Mouse (Mus musculus): ENCODE data around the gene Gmppa. TPM values are rescaled to one million over a fixed set of nuclear protein-coding genes. Genes with fewer than 3 reads are reported as not detected.
A peak's percentile ranks its signal among the peaks of the same experiment; 100 is the strongest.

Gene Gmppa
- total RNA-seq, 1 experiment from 2014 or later, result 39.2 TPM

DNA sequence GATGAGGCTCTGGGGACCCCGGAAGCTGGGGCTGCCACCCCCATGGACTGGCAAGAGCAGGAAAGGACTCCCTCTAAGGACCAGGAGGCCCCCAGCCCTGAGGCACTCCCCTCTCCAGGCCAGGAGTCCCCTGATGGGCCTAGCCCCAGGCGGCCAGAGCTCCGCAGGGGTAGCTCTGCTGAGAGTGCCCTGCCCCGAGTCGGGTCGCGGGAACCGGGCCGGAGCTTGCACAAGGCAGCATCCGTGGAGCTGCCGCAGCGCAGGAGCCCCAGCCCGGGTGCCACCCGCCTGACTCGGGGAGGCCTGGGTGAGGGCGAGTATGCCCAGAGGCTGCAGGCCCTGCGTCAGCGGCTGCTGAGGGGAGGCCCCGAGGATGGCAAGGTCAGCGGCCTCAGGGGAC is 13.9 kb upstream of the Gmppa start:
- no peak for ATAC-seq (replicated peaks; ENCODE audit: insufficient number of reproducible peaks, low FRiP score, low TSS enrichment, poor library complexity, severe bottlenecking)

DNA sequence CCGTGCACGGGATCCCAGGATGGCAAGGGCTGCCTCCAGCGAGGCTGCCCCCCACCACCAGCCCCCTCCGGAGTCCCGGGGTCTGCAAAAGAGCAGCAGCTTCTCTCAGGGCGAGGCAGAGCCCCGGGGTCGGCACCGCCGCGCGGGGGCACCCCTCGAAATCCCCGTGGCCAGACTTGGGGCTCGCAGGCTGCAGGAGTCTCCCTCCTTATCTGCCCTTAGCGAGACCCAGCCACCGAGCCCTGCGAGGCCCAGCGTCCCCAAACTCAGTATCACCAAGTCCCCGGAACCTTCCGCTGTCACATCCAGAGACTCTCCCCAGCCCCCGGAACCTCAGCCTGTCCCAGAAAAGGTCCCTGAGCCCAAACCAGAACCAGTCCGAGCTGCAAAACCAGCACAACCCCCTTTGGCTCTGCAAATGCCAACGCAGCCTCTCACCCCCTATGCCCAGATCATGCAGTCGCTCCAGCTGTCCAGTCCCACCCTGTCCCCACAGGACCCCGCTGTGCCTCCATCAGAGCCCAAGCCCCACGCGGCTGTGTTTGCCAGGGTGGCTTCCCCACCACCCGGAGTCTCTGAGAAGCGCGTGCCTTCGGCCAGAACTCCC is 13.4 kb upstream of the Gmppa start:
- no peak for ATAC-seq (replicated peaks; ENCODE audit: insufficient number of reproducible peaks, low FRiP score, low TSS enrichment, poor library complexity, severe bottlenecking)

DNA sequence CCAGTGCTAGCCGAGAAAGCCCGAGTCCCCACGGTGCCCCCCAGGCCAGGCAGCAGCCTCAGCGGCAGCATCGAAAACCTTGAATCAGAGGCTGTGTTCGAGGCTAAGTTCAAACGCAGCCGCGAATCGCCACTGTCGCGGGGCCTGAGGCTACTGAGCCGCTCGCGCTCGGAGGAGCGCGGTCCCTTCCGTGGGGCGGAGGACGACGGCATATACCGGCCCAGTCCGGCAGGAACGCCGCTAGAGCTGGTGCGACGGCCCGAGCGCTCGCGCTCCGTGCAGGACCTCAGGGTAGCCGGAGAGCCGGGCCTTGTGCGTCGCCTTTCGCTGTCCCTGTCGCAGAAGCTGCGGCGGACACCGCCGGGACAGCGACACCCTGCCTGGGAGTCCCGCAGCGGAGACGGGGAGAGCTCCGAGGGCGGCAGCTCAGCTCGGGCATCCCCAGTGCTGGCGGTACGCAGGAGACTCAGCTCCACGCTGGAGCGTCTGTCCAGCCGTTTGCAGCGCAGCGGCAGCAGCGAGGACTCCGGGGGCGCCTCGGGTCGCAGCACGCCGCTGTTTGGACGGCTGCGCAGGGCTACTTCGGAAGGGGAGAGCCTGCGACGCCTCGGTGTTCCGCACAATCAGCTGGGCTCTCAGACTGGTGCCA is 12.8 kb upstream of the Gmppa start:
- no peak for ATAC-seq (replicated peaks; ENCODE audit: insufficient number of reproducible peaks, low FRiP score, low TSS enrichment, poor library complexity, severe bottlenecking)

DNA sequence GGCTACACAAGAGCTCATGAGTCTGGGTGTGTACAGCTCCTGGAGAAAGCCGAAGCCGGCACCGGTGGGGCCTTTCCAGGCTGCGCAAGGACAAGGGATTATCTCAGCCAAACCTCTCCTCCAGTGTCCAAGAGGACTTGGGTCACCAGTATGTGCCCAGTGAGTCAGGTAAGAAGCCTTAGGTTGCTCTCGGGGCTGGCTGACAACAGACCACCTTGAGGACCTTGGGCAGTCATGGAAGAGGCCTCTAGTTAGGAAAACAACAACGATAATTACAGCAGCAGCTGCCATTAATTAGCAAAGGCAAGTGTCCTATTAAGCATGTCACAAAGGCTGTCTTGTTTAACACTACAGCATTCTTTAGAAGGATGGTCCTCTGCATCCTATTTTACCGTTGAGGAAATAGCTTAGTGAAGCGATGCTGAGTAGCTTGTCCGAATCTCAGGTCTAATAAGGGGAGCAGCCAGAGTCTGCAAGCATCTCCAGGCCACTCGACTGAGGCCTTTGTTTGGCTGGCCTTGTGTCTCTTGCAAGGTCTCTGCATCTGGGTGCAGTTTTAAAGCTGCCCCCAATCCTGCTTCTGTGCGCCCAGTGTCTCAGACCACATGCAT is 11.8 kb upstream of the Gmppa start:
- ATAC-seq (replicated peaks; ENCODE audit: insufficient number of reproducible peaks, low FRiP score, low TSS enrichment, poor library complexity, severe bottlenecking), result no peak

DNA sequence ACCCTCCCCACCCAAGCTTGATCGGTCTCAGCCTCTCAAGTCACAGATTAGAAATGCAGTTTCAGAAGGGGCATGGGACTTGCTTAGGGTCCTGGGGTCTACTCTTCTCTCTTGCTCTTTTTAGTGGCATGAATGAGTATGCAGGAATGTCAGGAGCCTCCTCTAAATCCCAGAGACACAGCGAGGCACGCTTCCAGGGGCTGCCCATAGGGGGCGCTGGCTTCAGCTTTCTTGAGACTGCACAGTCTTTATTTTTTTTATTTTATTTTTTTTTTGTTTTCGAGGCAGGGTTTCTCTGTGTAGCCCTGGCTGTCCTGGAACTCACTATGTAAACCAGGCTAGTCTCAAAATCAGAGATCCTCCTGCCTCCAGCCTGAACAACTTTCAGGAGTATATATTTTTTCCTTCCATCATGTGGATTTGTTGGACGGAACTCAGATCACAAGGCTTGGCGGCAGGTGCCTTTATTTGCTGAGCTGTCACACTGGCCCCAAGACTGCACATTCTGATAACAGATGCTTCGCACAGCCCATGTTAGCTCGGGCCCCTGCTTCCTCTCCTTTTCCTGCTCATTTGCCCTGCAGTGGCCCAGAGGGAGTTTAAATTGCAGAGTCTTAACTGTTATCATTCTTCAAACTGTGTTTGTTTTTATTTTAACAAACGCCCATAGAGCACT is 9.8 kb upstream of the Gmppa start:
- ATAC-seq (replicated peaks; ENCODE audit: insufficient number of reproducible peaks, low FRiP score, low TSS enrichment, poor library complexity, severe bottlenecking), result no peak

DNA sequence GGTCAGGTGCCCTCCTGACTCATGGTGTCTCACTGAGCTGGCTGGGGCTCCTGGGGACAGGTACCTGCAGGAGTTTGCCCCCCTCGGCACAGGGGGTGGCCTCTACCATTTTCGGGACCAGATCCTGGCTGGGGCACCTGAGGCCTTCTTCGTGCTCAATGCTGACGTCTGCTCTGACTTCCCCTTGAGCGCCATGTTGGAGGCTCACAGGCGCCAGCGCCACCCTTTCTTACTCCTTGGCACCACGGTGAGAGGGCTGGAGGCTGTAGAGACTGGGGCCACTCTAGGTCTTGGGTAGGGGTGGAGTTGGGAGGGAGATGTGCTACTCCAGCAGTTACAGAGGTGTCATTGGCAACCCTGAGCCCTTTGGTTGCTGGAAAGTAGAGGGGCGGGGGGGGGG is 3.1 kb downstream of the Gmppa start:
- no peak for ATAC-seq (replicated peaks; ENCODE audit: insufficient number of reproducible peaks, low FRiP score, low TSS enrichment, poor library complexity, severe bottlenecking)

DNA sequence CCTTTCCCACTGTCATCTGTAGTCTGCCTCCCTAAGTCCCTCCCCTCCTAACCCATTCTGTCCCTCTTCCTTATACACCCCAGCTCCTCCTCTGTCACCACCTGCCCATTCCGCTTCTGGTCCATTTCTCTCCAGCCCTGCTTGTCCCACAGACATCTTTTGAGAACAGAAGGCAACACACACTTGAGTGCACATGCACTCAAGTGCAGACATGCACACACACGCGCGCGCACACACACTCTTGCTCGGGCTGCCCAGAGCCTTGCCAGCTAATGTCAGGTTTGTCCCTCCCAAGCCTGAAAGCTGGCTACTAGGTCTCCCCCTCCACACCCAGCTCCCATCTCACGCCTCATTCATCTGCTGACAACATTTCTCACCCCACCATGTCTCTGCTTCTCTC is 4.9 kb downstream of the Gmppa start:
- no peak for ATAC-seq (replicated peaks; ENCODE audit: insufficient number of reproducible peaks, low FRiP score, low TSS enrichment, poor library complexity, severe bottlenecking)

DNA sequence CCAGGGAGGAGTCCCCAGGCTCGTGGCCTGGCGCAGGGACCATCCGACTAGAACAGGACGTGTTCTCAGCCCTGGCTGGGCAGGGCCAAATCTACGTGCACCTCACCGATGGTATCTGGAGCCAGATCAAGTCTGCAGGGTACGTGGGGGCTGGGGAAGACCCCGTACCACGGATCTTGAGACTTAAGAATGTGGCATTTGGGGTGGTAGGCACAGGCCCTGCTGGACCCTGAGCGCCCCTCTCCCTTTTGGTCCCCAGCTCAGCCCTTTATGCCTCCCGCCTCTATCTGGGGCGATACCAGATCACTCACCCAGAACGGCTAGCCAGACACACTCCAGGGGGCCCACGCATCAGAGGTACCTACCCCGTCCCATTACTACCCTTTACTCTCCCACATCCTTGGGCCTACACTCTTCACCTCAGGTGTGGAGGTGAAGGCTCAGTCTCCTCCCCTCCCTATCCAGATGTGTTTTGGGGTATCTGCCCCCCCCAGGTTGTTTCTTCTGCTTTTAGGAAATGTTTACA is 5.8 kb downstream of the Gmppa start:
- ATAC-seq (replicated peaks; ENCODE audit: insufficient number of reproducible peaks, low FRiP score, low TSS enrichment, poor library complexity, severe bottlenecking), result no peak

DNA sequence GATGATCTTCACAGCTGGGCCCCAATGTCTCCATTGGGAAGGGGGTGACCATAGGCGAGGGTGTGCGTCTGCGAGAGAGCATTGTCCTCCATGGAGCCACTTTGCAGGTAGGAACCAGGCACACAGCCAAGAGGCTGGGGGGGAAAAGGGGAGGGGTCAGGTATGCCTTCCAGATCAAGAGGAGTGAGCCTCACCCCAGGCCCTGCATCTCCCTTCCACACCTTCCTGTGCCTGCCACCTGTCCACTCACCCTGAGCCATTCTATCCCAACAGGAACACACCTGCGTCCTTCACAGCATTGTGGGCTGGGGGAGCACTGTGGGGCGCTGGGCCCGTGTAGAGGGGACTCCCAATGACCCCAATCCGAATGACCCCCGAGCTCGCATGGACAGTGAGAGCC is 6.4 kb downstream of the Gmppa start:
- no peak for ATAC-seq (replicated peaks; ENCODE audit: insufficient number of reproducible peaks, low FRiP score, low TSS enrichment, poor library complexity, severe bottlenecking)

DNA sequence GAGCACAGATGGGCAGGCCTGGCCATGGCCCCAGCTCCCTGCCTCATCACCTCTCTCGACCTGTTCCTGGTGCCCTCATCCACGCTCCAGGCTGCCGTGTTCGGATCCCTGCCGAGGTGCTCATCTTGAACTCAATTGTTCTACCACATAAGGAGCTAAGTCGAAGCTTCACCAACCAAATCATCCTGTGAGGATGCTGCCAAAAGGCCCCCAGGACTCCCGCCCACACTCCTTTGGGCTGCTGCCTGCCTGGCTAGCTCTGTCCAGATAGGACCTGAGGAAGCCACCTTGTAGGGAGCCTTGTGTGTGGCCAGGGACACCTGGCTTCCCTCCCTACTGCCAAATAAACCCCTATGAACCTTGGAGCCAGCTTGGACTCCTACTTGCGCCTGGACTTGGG is 7.1 kb downstream of the Gmppa start:
- ATAC-seq (replicated peaks; ENCODE audit: insufficient number of reproducible peaks, low FRiP score, low TSS enrichment, poor library complexity, severe bottlenecking), result no peak

DNA sequence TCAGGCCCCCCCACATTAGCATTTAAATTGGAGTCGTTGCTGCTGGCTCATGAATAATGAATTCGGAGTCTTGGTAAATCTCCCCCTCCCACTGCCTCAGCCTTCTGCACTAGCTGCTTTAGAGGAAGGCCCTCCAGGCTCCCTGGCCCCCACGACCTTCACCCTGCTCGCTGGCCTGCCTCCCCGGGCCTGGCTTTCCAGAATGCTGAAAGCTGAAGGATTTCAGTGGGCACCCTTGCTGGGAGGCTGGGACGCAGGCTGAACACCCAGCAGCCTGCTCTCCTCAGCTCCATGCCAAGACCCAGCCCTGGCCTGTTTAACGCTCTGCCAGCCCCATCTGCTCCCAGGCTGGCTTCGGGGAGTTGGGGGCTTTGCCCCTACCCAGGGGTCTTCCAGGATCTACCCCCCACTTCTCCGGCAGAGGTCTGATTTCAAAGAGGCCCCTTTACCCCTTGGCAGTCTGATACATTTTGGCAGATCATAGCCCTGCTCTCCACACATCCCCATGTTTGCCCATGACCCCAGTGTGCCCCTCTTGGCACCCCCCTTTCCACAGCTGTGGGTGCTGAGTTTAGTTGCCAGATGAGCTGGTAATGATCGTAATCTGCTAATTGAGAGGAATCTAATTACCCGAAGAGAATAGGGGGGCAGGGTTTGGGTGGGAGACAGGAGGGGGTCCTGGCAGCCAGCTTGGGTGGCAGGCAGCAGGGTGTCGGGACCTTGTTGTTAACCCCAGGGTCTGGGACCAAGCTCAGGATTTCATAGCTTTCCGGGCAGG is 7.7 kb downstream of the Gmppa start:
- no peak for ATAC-seq (replicated peaks; ENCODE audit: insufficient number of reproducible peaks, low FRiP score, low TSS enrichment, poor library complexity, severe bottlenecking)

DNA sequence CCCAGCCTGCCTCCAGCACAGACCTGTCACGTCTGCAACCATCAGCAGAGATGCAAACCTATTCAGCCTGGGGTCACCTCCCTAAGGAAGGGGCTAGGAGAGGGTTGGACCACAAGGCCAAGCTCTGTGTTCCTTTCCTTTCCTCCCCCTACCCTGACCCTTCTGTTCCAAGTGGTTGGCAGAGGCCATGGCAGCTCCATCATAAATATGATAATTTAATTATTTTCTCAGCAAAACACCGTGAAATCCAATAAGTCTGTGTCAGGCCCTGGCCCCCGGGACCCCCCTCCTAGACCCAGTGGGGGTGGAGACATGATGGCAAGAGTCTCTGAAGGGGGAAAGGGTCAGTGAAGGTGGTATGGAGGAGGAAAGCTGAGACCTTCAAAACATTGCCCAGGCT is 8.5 kb downstream of the Gmppa start:
- ATAC-seq (replicated peaks; ENCODE audit: insufficient number of reproducible peaks, low FRiP score, low TSS enrichment, poor library complexity, severe bottlenecking), result no peak

DNA sequence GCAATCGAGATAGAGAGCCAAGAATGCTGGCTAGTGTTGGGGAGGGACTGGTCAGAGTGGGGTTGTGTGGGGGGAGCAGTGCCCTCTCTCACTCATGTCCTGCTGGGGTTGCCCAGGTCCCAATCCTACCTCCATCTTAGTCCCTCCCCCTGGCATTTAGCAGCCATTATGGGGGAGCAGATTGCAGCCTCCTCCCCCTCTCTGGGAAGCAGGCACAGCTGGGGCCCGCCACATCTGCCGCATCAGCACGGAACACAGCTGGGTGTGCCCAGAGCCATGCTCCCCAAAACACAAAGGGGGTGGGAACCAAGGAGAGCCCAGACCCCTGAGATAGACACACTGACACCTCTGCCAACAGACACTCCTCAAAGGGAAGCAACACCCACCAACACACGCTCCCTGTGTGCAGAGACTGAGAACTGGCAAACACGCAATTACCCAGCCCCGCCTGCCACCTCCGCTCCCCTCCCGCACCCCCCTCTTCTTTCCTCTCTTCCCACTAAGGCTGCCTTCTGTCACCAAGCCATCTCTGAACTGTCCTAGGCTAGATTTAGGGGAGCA is 9.5 kb downstream of the Gmppa start:
- ATAC-seq (replicated peaks; ENCODE audit: insufficient number of reproducible peaks, low FRiP score, low TSS enrichment, poor library complexity, severe bottlenecking), result no peak

DNA sequence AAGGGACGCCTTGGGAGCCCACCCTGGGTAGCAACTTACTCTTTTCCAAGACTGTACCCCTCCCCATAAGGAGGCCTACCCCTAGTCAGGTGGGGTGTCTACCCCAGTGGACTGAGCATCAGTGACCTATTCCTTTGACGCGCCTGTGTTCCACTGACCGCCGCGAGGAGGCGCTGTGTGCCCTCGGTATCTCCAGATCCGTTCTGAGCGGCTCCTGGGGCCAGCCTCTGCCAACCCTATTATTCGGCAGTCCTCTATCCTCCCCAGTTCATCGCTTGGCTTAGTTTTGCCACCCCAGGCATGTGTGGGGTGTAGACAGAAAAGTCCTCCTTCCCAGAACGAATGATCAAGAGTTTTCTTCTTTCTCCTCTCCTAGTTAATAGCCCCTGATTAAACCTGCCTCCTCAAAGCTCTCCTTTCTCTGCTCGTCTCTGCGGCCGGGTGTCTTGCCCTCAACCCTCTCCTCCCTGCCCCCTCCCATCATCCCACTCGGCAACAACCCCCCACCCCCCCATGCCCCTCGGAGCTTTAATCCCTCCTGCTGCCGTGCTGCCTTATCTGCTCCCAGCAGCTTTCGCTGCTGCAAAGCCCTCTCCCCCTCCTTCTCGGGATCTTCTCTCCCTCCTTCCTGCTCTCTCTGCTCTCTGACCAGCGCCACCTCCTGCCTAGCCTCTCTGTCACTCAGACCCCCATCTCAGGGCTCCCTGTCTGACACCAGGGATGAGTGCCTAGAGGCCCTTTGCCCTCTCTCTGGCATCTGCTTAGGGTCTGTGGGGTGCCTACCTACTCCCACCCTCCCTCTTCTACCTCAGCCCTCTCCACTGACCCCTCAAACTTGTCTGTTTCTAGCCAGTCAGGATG is 10.3 kb downstream of the Gmppa start:
- ATAC-seq (replicated peaks; ENCODE audit: insufficient number of reproducible peaks, low FRiP score, low TSS enrichment, poor library complexity, severe bottlenecking), result peak; percentile 62; the same call in 1 of the 2 replicates

DNA sequence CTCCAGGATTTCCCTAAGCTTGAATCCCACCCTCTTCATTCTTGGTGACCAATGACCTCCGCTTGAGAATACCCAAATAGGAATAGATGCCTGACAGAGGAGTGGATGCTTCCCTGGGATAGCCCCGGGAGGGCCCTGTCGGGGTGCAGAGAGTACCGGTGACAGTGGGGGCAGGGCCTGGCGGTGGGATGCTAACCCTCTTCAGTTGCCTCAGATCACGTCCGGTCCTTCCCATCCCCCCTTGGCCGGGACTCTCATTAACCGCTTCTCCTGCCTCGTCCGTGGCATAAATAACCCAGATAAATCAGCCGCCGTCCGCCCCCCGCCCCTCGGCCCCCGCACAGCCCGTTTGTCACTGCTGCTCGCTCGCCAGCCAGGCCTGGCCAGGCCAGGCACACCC is 10.9 kb downstream of the Gmppa start:
- ATAC-seq (replicated peaks; ENCODE audit: insufficient number of reproducible peaks, low FRiP score, low TSS enrichment, poor library complexity, severe bottlenecking), result no peak

DNA sequence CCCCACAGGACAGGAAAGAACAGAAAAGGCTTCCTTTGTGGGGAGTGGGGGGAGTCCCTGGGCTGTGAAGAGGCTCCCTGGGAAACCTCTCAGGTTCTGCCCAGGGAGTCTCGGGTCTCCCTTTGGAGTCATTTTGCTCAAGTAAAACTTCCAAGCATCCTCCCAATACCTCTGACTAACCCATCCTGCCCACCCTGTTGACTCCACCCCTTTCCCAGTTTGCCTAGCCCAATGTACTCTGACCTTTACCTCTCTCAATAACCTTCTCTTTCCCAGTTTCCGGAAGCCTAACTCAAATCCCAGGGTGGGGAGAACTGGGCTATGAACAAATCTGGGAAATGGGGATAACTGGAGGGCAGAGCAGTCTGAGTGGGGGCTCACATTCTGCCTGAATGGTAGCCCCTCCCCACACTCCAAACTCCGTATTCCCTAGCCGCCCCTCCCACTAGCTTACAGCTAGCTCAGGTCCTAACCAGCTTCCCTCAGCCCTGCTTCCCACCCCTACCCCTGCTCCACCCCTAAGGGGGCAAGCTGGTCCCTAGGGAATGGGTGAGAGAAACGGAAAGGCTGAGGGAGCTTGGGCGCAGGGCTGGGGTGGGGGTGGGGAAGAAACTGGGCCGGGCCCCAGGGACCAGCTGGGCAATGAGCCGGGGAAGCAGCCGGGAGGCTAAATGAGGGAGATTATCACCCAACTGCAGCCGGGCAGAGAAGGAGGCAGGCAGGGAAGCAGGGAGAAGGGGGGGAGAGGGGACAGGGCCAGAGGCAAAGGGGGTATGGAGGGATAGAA is 11.7 kb downstream of the Gmppa start:
- ATAC-seq (replicated peaks; ENCODE audit: insufficient number of reproducible peaks, low FRiP score, low TSS enrichment, poor library complexity, severe bottlenecking), result no peak

DNA sequence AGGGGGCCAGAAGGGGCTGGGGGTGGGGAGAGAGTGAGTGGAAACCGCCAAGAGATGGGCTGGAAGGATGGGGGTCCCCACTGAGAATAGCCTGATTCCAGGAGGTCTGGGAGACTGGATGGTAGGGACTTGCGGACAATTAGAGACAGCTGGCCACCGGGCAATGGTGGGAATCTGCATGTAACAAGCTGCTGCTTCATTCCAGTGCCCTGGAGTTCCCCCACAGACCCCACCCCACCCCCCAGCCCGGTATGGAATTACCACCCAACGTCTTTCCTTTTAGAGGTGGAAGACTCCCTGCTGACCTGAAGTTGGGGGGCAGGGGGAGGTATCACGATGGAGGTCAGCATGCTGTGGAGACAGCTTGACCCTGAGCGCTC is 12.3 kb downstream of the Gmppa start:
- ATAC-seq (replicated peaks; ENCODE audit: insufficient number of reproducible peaks, low FRiP score, low TSS enrichment, poor library complexity, severe bottlenecking), result no peak
